Comparison of ENCODE assay signal across 8 mouse cellular contexts in genomic region chr6:42324482-42325267, GRCm38 (mm10). TPM values are rescaled to one million over a fixed set of nuclear protein-coding genes. Genes with fewer than 3 reads are reported as not detected.
DNase-seq lines count a peak whose midpoint lies in the region; ATAC-seq and TF ChIP-seq lines count a peak whose summit lies in the region.

TSS of gene Fam131b (minus strand) at chr6:42324643.

- peaks cover 2% of the 10 kb centered on the region; the same call in 1 of the 2 replicates for H3K27me3 ChIP-seq in kidney, adult 2 months (replicated peaks; ENCODE audit: control insufficient read depth, insufficient read depth, low read length)
- H3K27me3 ChIP-seq in intestine, embryonic 14.5 days (replicated peaks; ENCODE audit: control insufficient read depth, insufficient read depth, low read length) = peaks cover 51% of the 10 kb centered on the region
- H3K27me3 ChIP-seq in limb, embryonic 14.5 days (ENCODE audit: control insufficient read depth, insufficient read depth, low read length) = peaks cover 23% of the 10 kb centered on the region
- H3K27me3 ChIP-seq in neural tube, embryonic 11.5 days (ENCODE audit: control insufficient read depth, insufficient read depth, low read length) = peaks cover 3% of the 10 kb centered on the region; the same call in 1 of the 2 replicates

- ATAC-seq in intestine, embryonic 14.5 days (replicated peaks; ENCODE audit: low FRiP score, low TSS enrichment, low read depth) = peak; percentile 77
- peak; percentile 77 for ATAC-seq in limb, embryonic 14.5 days (ENCODE audit: low FRiP score, low read depth)
- peak; percentile 90 for ATAC-seq in neural tube, embryonic 11.5 days (ENCODE audit: insufficient read depth, low FRiP score, low TSS enrichment)

- H3K27ac ChIP-seq in kidney, adult 2 months (ENCODE audit: insufficient read depth, low read depth, low read length) = no peak within 1 kb of the TSS
- no peak within 1 kb of the TSS for H3K27ac ChIP-seq in intestine, embryonic 14.5 days (ENCODE audit: low read depth)
- H3K27ac ChIP-seq in limb, embryonic 14.5 days (replicated peaks; ENCODE audit: low read depth, low read length) = no peak within 1 kb of the TSS
- peak within 1 kb of the TSS; percentile 82 for H3K27ac ChIP-seq in neural tube, embryonic 11.5 days (ENCODE audit: low read depth, low read length)

- H3K36me3 ChIP-seq in kidney, adult 2 months (ENCODE audit: control insufficient read depth, insufficient read depth, low read length) = no peaks in the 10 kb centered on the region
- H3K36me3 ChIP-seq in intestine, embryonic 14.5 days (ENCODE audit: control insufficient read depth, insufficient read depth, low read length) = no peaks in the 10 kb centered on the region
- no peaks in the 10 kb centered on the region for H3K36me3 ChIP-seq in limb, embryonic 14.5 days (ENCODE audit: control insufficient read depth, insufficient read depth, low read length)
- no peaks in the 10 kb centered on the region for H3K36me3 ChIP-seq in neural tube, embryonic 11.5 days (ENCODE audit: control insufficient read depth, insufficient read depth, low read length)

- H3K4me2 ChIP-seq in intestine, embryonic 14.5 days (ENCODE audit: low read length) = peak within 1 kb of the TSS; percentile 91
- H3K4me2 ChIP-seq in limb, embryonic 14.5 days (replicated peaks; ENCODE audit: low read depth, low read length, severe bottlenecking) = peak within 1 kb of the TSS; percentile 97
- peak within 1 kb of the TSS; percentile 93 for H3K4me2 ChIP-seq in neural tube, embryonic 11.5 days (ENCODE audit: low read depth)

- peak within 1 kb of the TSS; percentile 40 for H3K9ac ChIP-seq in intestine, embryonic 14.5 days (ENCODE audit: low read length)
- peak within 1 kb of the TSS; percentile 62 for H3K9ac ChIP-seq in limb, embryonic 14.5 days (ENCODE audit: low read depth, low read length, severe bottlenecking)
- peak within 1 kb of the TSS; percentile 76 for H3K9ac ChIP-seq in neural tube, embryonic 11.5 days (ENCODE audit: low read length)

- no peaks in the 10 kb centered on the region for H3K4me1 ChIP-seq in kidney, adult 2 months (ENCODE audit: control insufficient read depth, insufficient read depth, low read length)
- peaks cover 7% of the 10 kb centered on the region; the same call in 1 of the 2 replicates for H3K4me1 ChIP-seq in intestine, embryonic 14.5 days (replicated peaks; ENCODE audit: control insufficient read depth, insufficient read depth, low read length)
- peaks cover 5% of the 10 kb centered on the region for H3K4me1 ChIP-seq in limb, embryonic 14.5 days (ENCODE audit: control insufficient read depth, insufficient read depth, low read length)
- H3K4me1 ChIP-seq in neural tube, embryonic 11.5 days (ENCODE audit: control insufficient read depth, insufficient read depth, low read length) = peaks cover 2% of the 10 kb centered on the region; the same call in 1 of the 2 replicates

- no peak for DNase-seq in kidney, adult 2 months
- no peak for DNase-seq in kidney, adult 8-10 months
- DNase-seq in cerebellum, postnatal 14 days = peak; percentile 89 to 93
- peak; percentile 67 to 76 for DNase-seq in frontal cortex, postnatal 36 days (ENCODE audit: low spot score in 2 of 2)
- peak; percentile 76 for DNase-seq in intestine, embryonic 14.5 days (ENCODE audit: low spot score)
- DNase-seq in limb, embryonic 14.5 days (ENCODE audit: low spot score) = peak; percentile 10
- DNase-seq in neural tube, embryonic 11.5 days (ENCODE audit: low spot score) = peak; percentile 83
- peak; percentile 75 for DNase-seq in thymus, postnatal 4 days

- TF ChIP-seq CTCF in kidney, adult 2 months (conservative IDR thresholded peaks at IDR 0.05; ENCODE audit: insufficient read depth, insufficient read length, low read depth, low read length) = no peak

- H3K4me3 ChIP-seq in kidney, adult 2 months (ENCODE audit: insufficient read depth, low read depth, low read length) = peak within 1 kb of the TSS; percentile 44; the same call in 1 of the 2 replicates
- H3K4me3 ChIP-seq in intestine, embryonic 14.5 days (ENCODE audit: low read depth, low read length) = peak within 1 kb of the TSS; percentile 56
- H3K4me3 ChIP-seq in limb, embryonic 14.5 days (replicated peaks; ENCODE audit: low read length) = peak within 1 kb of the TSS; percentile 63
- H3K4me3 ChIP-seq in neural tube, embryonic 11.5 days (ENCODE audit: low read depth, low read length) = peak within 1 kb of the TSS; percentile 66

- WGBS in kidney, adult 2 months = 1% methylated on average over 37 of the region's 68 CpGs
- WGBS in intestine, embryonic 14.5 days = 1% methylated on average over 39 of the region's 68 CpGs
- WGBS in limb, embryonic 14.5 days = under 1% methylated on average over 39 of the region's 68 CpGs
- WGBS in neural tube, embryonic 11.5 days = under 1% methylated on average over 29 of the region's 68 CpGs

- H3K9me3 ChIP-seq in intestine, embryonic 14.5 days (ENCODE audit: control insufficient read depth, low read length) = no peaks in the 10 kb centered on the region
- no peaks in the 10 kb centered on the region for H3K9me3 ChIP-seq in limb, embryonic 14.5 days (ENCODE audit: control insufficient read depth, low read length)
- no peaks in the 10 kb centered on the region for H3K9me3 ChIP-seq in neural tube, embryonic 11.5 days (ENCODE audit: control insufficient read depth, low read length)

- no peak for TF ChIP-seq POLR2A in kidney, adult 2 months (IDR thresholded peaks at IDR 0.05; ENCODE audit: low read depth, low read length)
- no peak for TF ChIP-seq POLR2A in limb, embryonic 14.5 days (IDR thresholded peaks at IDR 0.05; ENCODE audit: borderline replicate concordance, extremely low read depth, insufficient read depth, insufficient read length)

RNA-seq across cellular contexts. Expression of gene Fam131b, which starts in this region (rescaled TPM):
- 0.05 TPM in 2 replicates for polyA plus RNA-seq in kidney, adult 2 months (2012; rRNA removed)
- 0.30 and 0.32 TPM in 2 replicates for polyA plus RNA-seq in intestine, embryonic 14.5 days (2014; fragmentation: Nextera tagmentation; extraction: Ambion mirVana)
- 2.9 and 3.6 TPM in 2 replicates for polyA plus RNA-seq in limb, embryonic 14.5 days (2012; rRNA removed)
- 0.29 and 0.47 TPM in 2 replicates for polyA plus RNA-seq in limb, embryonic 14.5 days (2014; fragmentation: Nextera tagmentation; extraction: Ambion mirVana)
- 2.7 and 3.4 TPM in 2 replicates for polyA plus RNA-seq in neural tube, embryonic 11.5 days (2014; fragmentation: Nextera tagmentation; extraction: Ambion mirVana)

Comparison
In these comparisons a context has a peak if more than half of its experiments do, and no peak if none do; other contexts are left out.
1. Peak in DNase-seq, ATAC-seq, H3K4me3 ChIP-seq, H3K9ac ChIP-seq and H3K4me2 ChIP-seq in intestine, embryonic 14.5 days; RNA of the gene not detected or under 1 TPM.
2. DNase-seq: peak in cerebellum, postnatal 14 days (2 of 2), frontal cortex, postnatal 36 days (2 of 2), limb, embryonic 14.5 days (single experiment), neural tube, embryonic 11.5 days (single experiment) and thymus, postnatal 4 days (single experiment); none in kidney, adult 2 months (single experiment) and kidney, adult 8-10 months (0 of 2).
3. Peak in every context shown above with its lines, with median percentiles within 50 percentile points of each other: H3K4me3 ChIP-seq, ATAC-seq, H3K4me2 ChIP-seq and H3K9ac ChIP-seq.